Mouse (Mus musculus) kidney, adult 2 months (tissue): ENCODE data around the gene Il2ra. TPM values are rescaled to one million over a fixed set of nuclear protein-coding genes. Genes with fewer than 3 reads are reported as not detected.

Experiments used
- DNase-seq: peaks from one replicate; pipeline ENCODE4 v3.0.0; 2021
- H3K27ac ChIP-seq: fragments of 200-500 bp; 2 replicates; pipeline ENCODE4 v1.5.1; 2012; ENCODE audit warnings: low read depth, low read length, control low read depth, inconsistent platforms; ENCODE audit not compliant: insufficient read depth
- H3K27me3 ChIP-seq: fragments of 200-500 bp; replicated peaks from 2 replicates; pipeline ENCODE4 v1.6.1; 2012; ENCODE audit warnings: mild to moderate bottlenecking, moderate library complexity, low read length, inconsistent platforms; ENCODE audit not compliant: control insufficient read depth, insufficient read depth
- H3K36me3 ChIP-seq: fragments of 200-500 bp; 2 replicates; pipeline ENCODE4 v1.6.1; 2012; ENCODE audit warnings: mild to moderate bottlenecking, moderate library complexity, low read length, inconsistent platforms; ENCODE audit not compliant: control insufficient read depth, insufficient read depth
- H3K4me1 ChIP-seq: fragments of 200-500 bp; 2 replicates; pipeline ENCODE4 v1.6.1; 2011; ENCODE audit warnings: low read length; ENCODE audit not compliant: control insufficient read depth, insufficient read depth
- H3K4me3 ChIP-seq: fragments of 200-500 bp; 2 replicates; pipeline ENCODE4 v1.5.1; 2011; ENCODE audit warnings: mild to moderate bottlenecking, low read depth, low read length, control low read depth; ENCODE audit not compliant: insufficient read depth
- CTCF ChIP-seq: fragments of 200-500 bp; conservative IDR thresholded peaks from 2 replicates; pipeline ENCODE4 v1.5.1; 2011; ENCODE audit warnings: low read depth, mild to moderate bottlenecking, control low read depth, low read length, moderate library complexity, mixed read lengths; ENCODE audit not compliant: insufficient read depth, insufficient read length
- POLR2A ChIP-seq: fragments of 200-500 bp; IDR thresholded peaks from one replicate; pipeline ENCODE4 v1.6.1; 2011; ENCODE audit warnings: low read depth, low read length, control low read depth
- WGBS: fragments of 180-500 bp; shearing (Covaris S2); methylation state at CpG from one replicate; pipeline ENCODE4 v1.1.7; 2018; 5-methylcytosine and 5-hydroxymethylcytosine counted together
- polyA plus RNA-seq: library from polyadenylated mRNA; depleted of rRNA; stranded (reverse); fragments of >200 nt; gene quantifications from 2 replicates; pipeline ENCODE4 v1.2.3, GENCODE M21; 2012

Gene Il2ra
- polyA plus RNA-seq, 1 experiment: 0.42 TPM

- no peaks in the 10 kb centered on the region for H3K36me3 ChIP-seq
- TF ChIP-seq CTCF: no peak
- no peaks in the 10 kb centered on the region for H3K4me1 ChIP-seq
- WGBS: 59% methylated on average over 4 of the region's 4 CpGs
- no peak overlapping the region for H3K4me3 ChIP-seq
- DNase-seq: peak; percentile 80
- H3K27ac ChIP-seq: peak overlapping the region; percentile 43
- H3K27me3 ChIP-seq: no peaks in the 10 kb centered on the region
Measured at GRCm38 (mm10) chr2:11664806-11665205, 22.2 kb downstream of the Il2ra start.

- H3K27ac ChIP-seq: 0 out of 2 replicates have a peak overlapping the region, but pooled peaks have one; percentile 60
Measured at GRCm38 (mm10) chr2:11665326-11665725, 22.7 kb downstream of the Il2ra start.

DNA sequence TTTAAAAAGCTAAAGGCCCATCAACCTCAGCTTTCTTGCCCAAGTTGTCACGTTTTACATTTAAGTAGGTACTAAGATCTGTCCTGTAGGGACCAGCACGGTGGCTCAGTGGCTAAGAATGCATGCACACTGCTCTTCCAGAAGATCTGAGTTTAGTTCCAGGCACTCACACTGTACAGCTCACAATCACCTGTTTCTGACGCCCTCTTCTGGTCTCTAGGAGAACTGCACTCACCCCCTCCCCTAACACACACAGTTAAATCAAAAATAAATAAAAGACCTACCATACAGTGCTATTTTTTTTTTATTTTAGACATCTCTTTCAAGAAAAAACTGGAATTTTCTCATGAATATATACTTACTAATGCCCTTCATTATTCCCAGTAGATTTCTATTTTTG is 29.5 kb downstream of the Il2ra start:
- no peaks in the 10 kb centered on the region for H3K27me3 ChIP-seq
- TF ChIP-seq POLR2A: no peak
- peak; percentile 34 for TF ChIP-seq CTCF
- no peaks in the 10 kb centered on the region for H3K36me3 ChIP-seq
- no peak overlapping the region for H3K27ac ChIP-seq
- 30% methylated on average over 3 of the region's 3 CpGs for WGBS
- no peak overlapping the region for H3K4me3 ChIP-seq
- DNase-seq: peak; percentile 24
- H3K4me1 ChIP-seq: no peaks in the 10 kb centered on the region

More at GRCm38 (mm10) chr2:11665326-11665725, 22.7 kb downstream of the Il2ra start:
- WGBS: 45% methylated on average over 3 of the region's 3 CpGs
- H3K27me3 ChIP-seq: no peaks in the 10 kb centered on the region
- TF ChIP-seq POLR2A (no peak), CTCF (no peak)
- no peaks in the 10 kb centered on the region for H3K36me3 ChIP-seq
- no peak overlapping the region for H3K4me3 ChIP-seq
- no peaks in the 10 kb centered on the region for H3K4me1 ChIP-seq
- DNase-seq: peak; percentile 91

DNA sequence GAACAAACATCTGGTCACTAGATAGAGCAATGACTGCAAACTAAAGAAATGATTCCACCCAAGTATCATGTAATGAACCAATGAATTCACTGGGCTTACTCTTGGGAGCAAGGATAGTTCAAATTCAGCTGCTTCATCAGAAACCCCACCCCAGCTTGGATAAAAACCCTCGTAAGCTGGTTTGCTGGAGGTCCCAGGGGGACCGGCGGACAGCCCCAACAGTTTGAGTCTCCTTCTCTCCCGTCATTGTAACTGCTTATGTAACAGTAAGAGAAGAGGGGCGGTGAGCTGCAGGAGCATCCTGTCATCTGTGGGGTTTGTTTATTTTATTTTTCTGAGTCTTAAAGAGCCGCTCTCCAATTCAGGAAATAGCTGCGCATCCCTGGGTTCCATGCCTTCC is 37.0 kb downstream of the Il2ra start:
- Histone ChIP-seq H3K27me3 (no peaks in the 10 kb centered on the region), H3K4me3 (no peak overlapping the region), H3K36me3 (no peaks in the 10 kb centered on the region), H3K27ac (no peak overlapping the region; the same call in 1 of the 2 replicates), H3K4me1 (no peaks in the 10 kb centered on the region)
- 70% methylated on average over 7 of the region's 7 CpGs for WGBS
- DNase-seq: no peak
- no peak for TF ChIP-seq POLR2A
- TF ChIP-seq CTCF: no peak

- H3K4me1 ChIP-seq: no peaks in the 10 kb centered on the region
- WGBS: 70% methylated on average over 4 of the region's 4 CpGs
- H3K36me3 ChIP-seq: no peaks in the 10 kb centered on the region
- no peaks in the 10 kb centered on the region for H3K27me3 ChIP-seq
- no peak overlapping the region for H3K4me3 ChIP-seq
- DNase-seq: no peak
- H3K27ac ChIP-seq: no peak overlapping the region
- TF ChIP-seq CTCF (no peak), POLR2A (no peak)
Measured at GRCm38 (mm10) chr2:11682712-11683111, 40.1 kb downstream of the Il2ra start.

DNA sequence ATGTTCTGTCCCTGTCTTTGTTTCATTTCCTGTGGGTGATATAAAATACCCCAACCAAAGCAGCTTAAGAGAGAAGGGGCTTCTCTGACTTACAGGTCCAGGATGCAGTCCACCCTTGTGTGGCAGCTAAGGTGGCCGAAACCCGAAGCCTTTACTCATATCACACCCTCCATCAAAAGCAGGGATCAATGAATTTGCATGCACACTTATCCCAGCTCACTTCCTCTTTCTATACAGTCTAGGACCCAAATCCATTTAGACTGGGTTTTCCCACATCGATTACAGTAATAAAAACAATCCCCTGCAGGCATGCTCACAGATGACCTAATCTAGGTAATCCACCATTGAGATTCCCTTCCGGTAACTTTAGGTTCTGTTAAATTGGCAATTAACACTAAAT is 43.9 kb downstream of the Il2ra start:
- Histone ChIP-seq H3K4me3 (no peak overlapping the region), H3K27ac (no peak overlapping the region), H3K36me3 (no peaks in the 10 kb centered on the region), H3K27me3 (no peaks in the 10 kb centered on the region), H3K4me1 (no peaks in the 10 kb centered on the region)
- TF ChIP-seq POLR2A (no peak), CTCF (no peak)
- WGBS: 68% methylated on average over 4 of the region's 4 CpGs
- no peak for DNase-seq

GRCm38 (mm10) chr2:11687436-11687835 is 44.8 kb downstream of the Il2ra start:
- peak; percentile 49 for DNase-seq
- no peak overlapping the region for H3K4me3 ChIP-seq
- H3K27me3 ChIP-seq: no peaks in the 10 kb centered on the region
- H3K36me3 ChIP-seq: no peaks in the 10 kb centered on the region
- no peak for TF ChIP-seq POLR2A
- no peak for TF ChIP-seq CTCF
- no peaks in the 10 kb centered on the region for H3K4me1 ChIP-seq
- no peak overlapping the region for H3K27ac ChIP-seq
- WGBS: 16% methylated on average over 3 of the region's 3 CpGs

DNA sequence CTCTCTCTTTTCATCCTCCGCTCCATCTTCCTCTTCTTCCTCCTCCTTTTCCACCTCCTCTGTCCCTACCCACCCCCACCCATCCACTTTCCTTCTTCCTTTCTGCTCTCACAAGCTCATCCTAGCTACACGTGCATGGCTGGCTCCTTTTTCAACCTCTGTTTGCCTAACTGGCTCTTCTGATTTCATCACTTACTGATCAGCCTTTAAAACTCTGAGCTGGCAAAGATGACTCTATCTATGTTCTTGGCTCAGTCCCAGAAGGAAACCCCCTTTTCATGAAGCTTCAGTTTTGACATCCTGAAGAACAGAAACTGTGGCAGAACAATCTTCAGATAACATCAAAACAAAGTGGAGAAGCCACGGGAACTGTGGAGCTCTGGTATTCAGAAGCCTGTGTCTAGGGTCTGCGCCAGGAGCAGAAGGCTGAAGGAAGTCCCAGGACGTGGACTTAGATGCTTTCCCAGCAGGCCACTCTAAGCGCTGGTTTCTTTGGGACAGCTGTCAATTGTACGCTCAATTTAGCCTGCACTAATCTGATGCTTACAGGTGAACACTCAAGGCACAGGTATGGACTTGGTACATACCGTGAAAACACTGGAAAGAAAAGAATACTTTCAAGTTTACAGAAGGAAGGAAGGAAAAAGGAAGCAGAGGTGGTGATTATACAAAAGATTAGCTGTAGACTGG is 47.7 kb downstream of the Il2ra start:
- H3K36me3 ChIP-seq: no peaks in the 10 kb centered on the region
- H3K4me1 ChIP-seq: peaks cover 9% of the 10 kb centered on the region; the same call in 1 of the 2 replicates
- WGBS: 73% methylated on average over 8 of the region's 8 CpGs
- no peak overlapping the region for H3K4me3 ChIP-seq
- DNase-seq: no peak
- H3K27ac ChIP-seq: no peak overlapping the region
- no peaks in the 10 kb centered on the region for H3K27me3 ChIP-seq
- TF ChIP-seq POLR2A (no peak), CTCF (no peak)
